Mouse (Mus musculus) lung, embryonic 15.5 days (tissue): ENCODE results near the gene BC051019. TPM values are rescaled to one million over a fixed set of nuclear protein-coding genes. Genes with fewer than 3 reads are reported as not detected.

Experiments used
- ATAC-seq: fragments of 200-750 bp; cut with Nextera tagmentation; 2 replicates; pipeline ENCODE4 v1.8.0; 2017; ENCODE audit warnings: moderate number of reproducible peaks, borderline replicate concordance; ENCODE audit not compliant: low FRiP score, low TSS enrichment; ENCODE audit errors: extremely low read depth
- H3K27ac ChIP-seq: fragments of 300-500 bp; sonication (generic); 2 replicates; pipeline ENCODE4 v1.5.1; 2015; ENCODE audit warnings: moderate library complexity, mild to moderate bottlenecking, inconsistent platforms
- H3K27me3 ChIP-seq: fragments of 300-500 bp; sonication (generic); 2 replicates; pipeline ENCODE4 v1.6.1; 2015; ENCODE audit warnings: inconsistent platforms
- H3K36me3 ChIP-seq: fragments of 300-500 bp; sonication (generic); 2 replicates; pipeline ENCODE4 v1.6.1; 2015; ENCODE audit warnings: inconsistent platforms
- H3K4me1 ChIP-seq: fragments of 300-500 bp; sonication (generic); 2 replicates; pipeline ENCODE4 v1.6.1; 2015; ENCODE audit warnings: inconsistent platforms
- H3K4me2 ChIP-seq: fragments of 300-500 bp; sonication (generic); 2 replicates; pipeline ENCODE4 v1.6.1; 2015; ENCODE audit warnings: inconsistent platforms, mild to moderate bottlenecking, moderate library complexity
- H3K4me3 ChIP-seq: fragments of 300-500 bp; sonication (generic); 2 replicates; pipeline ENCODE4 v1.5.1; 2015; ENCODE audit warnings: mild to moderate bottlenecking, inconsistent platforms
- H3K9ac ChIP-seq: fragments of 300-500 bp; sonication (generic); 2 replicates; pipeline ENCODE4 v1.6.1; 2015; ENCODE audit warnings: inconsistent platforms
- H3K9me3 ChIP-seq: fragments of 300-500 bp; sonication (generic); 2 replicates; pipeline ENCODE4 v1.6.1; 2016; ENCODE audit warnings: inconsistent platforms
- WGBS: fragments of 180-500 bp; shearing (Covaris S2); methylation state at CpG from one replicate; pipeline ENCODE4 v1.1.7; 2015; 5-methylcytosine and 5-hydroxymethylcytosine counted together
- polyA plus RNA-seq: library from polyadenylated mRNA; unstranded; fragments of >200 nt; fragmentation: Nextera tagmentation; extraction: Ambion mirVana; gene quantifications from 2 replicates; pipeline ENCODE4 v1.2.1, GENCODE M21; 2015

The BC051019 gene
- polyA plus RNA-seq, 1 experiment from 2014 or later = 2.5 TPM

GRCm38 (mm10) chr7:109680284-109680683 is 43.4 kb downstream of the BC051019 start:
- H3K4me3 ChIP-seq = no peak overlapping the region
- H3K4me2 ChIP-seq = no peak overlapping the region
- no peak overlapping the region for H3K9ac ChIP-seq
- no peaks in the 10 kb centered on the region for H3K36me3 ChIP-seq
- H3K9me3 ChIP-seq = no peaks in the 10 kb centered on the region
- ATAC-seq = no peak
- H3K27me3 ChIP-seq = no peaks in the 10 kb centered on the region
- peaks cover 7% of the 10 kb centered on the region for H3K4me1 ChIP-seq
- no peak overlapping the region for H3K27ac ChIP-seq
- 89% methylated on average over 2 of the region's 2 CpGs for WGBS

- WGBS = 26% methylated on average over 4 of the region's 4 CpGs
- no peak for ATAC-seq
- H3K4me2 ChIP-seq = no peak overlapping the region
- H3K27ac ChIP-seq = peak overlapping the region; percentile 73
- H3K9ac ChIP-seq = no peak overlapping the region
- no peaks in the 10 kb centered on the region for H3K36me3 ChIP-seq
- H3K27me3 ChIP-seq = no peaks in the 10 kb centered on the region
- no peaks in the 10 kb centered on the region for H3K9me3 ChIP-seq
- no peak overlapping the region for H3K4me3 ChIP-seq
- H3K4me1 ChIP-seq = peaks cover 31% of the 10 kb centered on the region
Measured at GRCm38 (mm10) chr7:109674944-109675628, 48.6 kb downstream of the BC051019 start.

GRCm38 (mm10) chr7:109671581-109672471 is 51.8 kb downstream of the BC051019 start:
- Histone ChIP-seq H3K4me2 (peak overlapping the region; percentile 54), H3K36me3 (no peaks in the 10 kb centered on the region), H3K27ac (peak overlapping the region; percentile 96), H3K4me3 (peak overlapping the region; percentile 55), H3K9me3 (no peaks in the 10 kb centered on the region), H3K9ac (peak overlapping the region; percentile 67), H3K4me1 (peaks cover 42% of the 10 kb centered on the region), H3K27me3 (no peaks in the 10 kb centered on the region)
- ATAC-seq = peak; percentile 95
- WGBS = under 1% methylated on average over 34 of the region's 44 CpGs

GRCm38 (mm10) chr7:109669426-109670170 is 54.1 kb downstream of the BC051019 start:
- no peaks in the 10 kb centered on the region for H3K9me3 ChIP-seq
- H3K27ac ChIP-seq = no peak overlapping the region
- H3K4me3 ChIP-seq = peak overlapping the region; percentile 55
- WGBS = 57% methylated on average over 5 of the region's 5 CpGs
- ATAC-seq = no peak
- no peaks in the 10 kb centered on the region for H3K27me3 ChIP-seq
- peaks cover 32% of the 10 kb centered on the region for H3K4me1 ChIP-seq
- H3K36me3 ChIP-seq = no peaks in the 10 kb centered on the region
- H3K9ac ChIP-seq = peak overlapping the region; percentile 2; the same call in 1 of the 2 replicates
- H3K4me2 ChIP-seq = peak overlapping the region; percentile 54

- Histone ChIP-seq H3K4me2 (no peak overlapping the region), H3K4me3 (no peak overlapping the region), H3K27ac (no peak overlapping the region), H3K9ac (no peak overlapping the region), H3K36me3 (no peaks in the 10 kb centered on the region), H3K27me3 (no peaks in the 10 kb centered on the region), H3K9me3 (no peaks in the 10 kb centered on the region), H3K4me1 (peaks cover 20% of the 10 kb centered on the region)
- ATAC-seq = no peak
- WGBS = 72% methylated on average over 5 of the region's 5 CpGs
Measured at GRCm38 (mm10) chr7:109666664-109667063, 57.0 kb downstream of the BC051019 start.

GRCm38 (mm10) chr7:109662626-109663025 is 61.0 kb downstream of the BC051019 start:
- peaks cover 13% of the 10 kb centered on the region for H3K4me1 ChIP-seq
- no peaks in the 10 kb centered on the region for H3K27me3 ChIP-seq
- no peak overlapping the region for H3K4me2 ChIP-seq
- no peak overlapping the region for H3K4me3 ChIP-seq
- no peaks in the 10 kb centered on the region for H3K36me3 ChIP-seq
- H3K9me3 ChIP-seq = no peaks in the 10 kb centered on the region
- H3K27ac ChIP-seq = no peak overlapping the region
- 73% methylated on average over 4 of the region's 4 CpGs for WGBS
- no peak overlapping the region for H3K9ac ChIP-seq
- no peak for ATAC-seq

Other genes starting within 250 kb of the BC051019 start
- gene Trim66, start 215.7 kb downstream of the BC051019 start, polyA plus RNA-seq = 0.02 and 0.03 TPM in 2 replicates
- 136 and 146 TPM in 2 replicates for gene Rpl27a, start 204.7 kb downstream of the BC051019 start, polyA plus RNA-seq
- 59.6 and 61.2 TPM in 2 replicates for gene St5, start 20.2 kb downstream of the BC051019 start, polyA plus RNA-seq
- gene Akip1, start 20.2 kb downstream of the BC051019 start, polyA plus RNA-seq = 39.3 and 41.2 TPM in 2 replicates
- gene Ascl3, start 7.9 kb upstream of the BC051019 start, polyA plus RNA-seq = 0.30 TPM in 1 of 2 replicates, not detected in the other
- gene Tmem9b, start 29.0 kb upstream of the BC051019 start, polyA plus RNA-seq = 56.6 and 59.9 TPM in 2 replicates
- gene Nrip3, start 58.2 kb upstream of the BC051019 start, polyA plus RNA-seq = 0.20 and 0.49 TPM in 2 replicates
- 2.5 and 3.1 TPM in 2 replicates for gene Scube2, start 141.8 kb upstream of the BC051019 start, polyA plus RNA-seq
- 35.4 and 38.4 TPM in 2 replicates for gene Dennd5a, start 236.6 kb upstream of the BC051019 start, polyA plus RNA-seq